Mouse (Mus musculus): ENCODE data around the gene Slc25a10. TPM values are rescaled to one million over a fixed set of nuclear protein-coding genes. Genes with fewer than 3 reads are reported as not detected.

Gene Slc25a10
- total and polyA plus RNA-seq, 3 experiments: 103 to 400 (median 116) TPM

DNA sequence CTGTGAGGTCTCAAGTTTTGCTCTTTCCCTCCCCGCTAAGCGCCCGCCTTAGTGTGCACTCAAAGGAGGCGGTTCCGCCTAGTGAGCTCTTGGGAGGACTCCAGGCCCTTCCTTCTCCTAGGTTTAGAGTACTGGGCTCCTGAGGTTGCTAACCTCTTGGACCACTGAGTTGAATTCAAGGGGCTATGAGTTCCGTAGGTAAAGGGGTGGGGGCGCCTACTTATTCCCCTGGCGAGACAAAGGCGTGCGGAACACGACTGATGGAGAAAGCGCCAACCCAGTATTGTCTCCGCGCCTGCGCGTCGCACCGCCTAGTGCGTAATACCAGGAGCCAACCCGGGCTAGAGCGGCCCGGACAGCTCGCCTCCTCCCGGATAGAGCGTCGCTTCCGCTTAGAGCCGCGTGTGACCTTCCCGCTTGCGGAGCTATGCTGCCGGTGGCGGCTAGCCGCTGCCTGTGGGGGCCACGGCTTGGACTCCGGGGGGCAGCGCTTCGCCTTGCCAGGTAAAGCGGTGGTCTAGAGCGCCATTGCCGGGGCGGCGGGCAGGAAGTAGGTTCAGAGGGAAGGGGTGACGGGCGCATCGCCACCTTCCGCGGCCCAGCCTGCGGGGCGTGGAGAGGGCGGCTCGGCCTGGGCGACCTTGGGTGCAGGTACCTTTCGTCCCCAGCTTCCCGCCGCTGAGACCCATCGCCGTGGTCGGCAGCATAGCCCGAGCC lies 7.2 kb upstream of the Slc25a10 start, which contains the start of gene Mrpl12:
Gene Mrpl12 (plus strand): TSS at position 349 of the 717 bp plus-strand sequence.
- peak; percentile 94 for DNase-seq

DNA sequence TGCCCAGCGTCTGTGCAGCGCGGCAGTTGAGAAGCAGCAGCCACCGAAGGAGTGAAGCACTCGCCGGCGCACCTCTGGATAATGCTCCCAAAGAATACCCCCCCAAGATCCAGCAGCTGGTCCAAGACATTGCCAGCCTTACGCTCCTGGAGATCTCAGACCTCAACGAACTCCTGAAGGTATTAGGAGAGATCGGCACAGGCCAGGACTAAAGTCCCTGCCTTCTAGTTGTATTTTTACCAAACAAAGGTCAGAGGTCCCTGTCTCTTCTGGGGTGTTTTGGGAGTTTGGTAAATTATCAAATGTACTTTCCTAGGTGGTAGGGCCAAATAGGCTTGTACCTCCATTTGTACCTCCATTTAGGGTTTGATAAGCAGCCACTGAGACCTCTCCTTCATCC lies 6.4 kb upstream of the Slc25a10 start:
- no peak for DNase-seq

DNA sequence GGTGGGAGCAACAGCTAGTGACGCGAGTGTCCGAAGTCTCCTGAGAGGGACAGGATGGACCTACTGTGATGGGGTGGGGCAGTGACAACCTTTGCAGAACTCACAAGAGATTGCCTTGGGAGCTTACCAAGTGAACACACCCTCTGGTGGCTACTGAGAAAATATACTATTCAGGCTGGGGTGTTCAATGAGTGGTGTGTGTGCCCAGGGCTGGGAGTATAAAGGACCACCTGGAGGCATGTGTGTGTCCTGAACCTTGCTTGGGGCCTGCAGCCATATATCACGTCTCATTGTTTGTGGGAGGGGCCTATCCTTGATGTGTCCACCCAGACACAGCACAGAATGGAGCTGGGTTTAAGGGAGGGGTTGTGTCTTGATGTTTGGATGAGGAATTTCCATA lies 3.1 kb upstream of the Slc25a10 start:
- DNase-seq: no peak

DNA sequence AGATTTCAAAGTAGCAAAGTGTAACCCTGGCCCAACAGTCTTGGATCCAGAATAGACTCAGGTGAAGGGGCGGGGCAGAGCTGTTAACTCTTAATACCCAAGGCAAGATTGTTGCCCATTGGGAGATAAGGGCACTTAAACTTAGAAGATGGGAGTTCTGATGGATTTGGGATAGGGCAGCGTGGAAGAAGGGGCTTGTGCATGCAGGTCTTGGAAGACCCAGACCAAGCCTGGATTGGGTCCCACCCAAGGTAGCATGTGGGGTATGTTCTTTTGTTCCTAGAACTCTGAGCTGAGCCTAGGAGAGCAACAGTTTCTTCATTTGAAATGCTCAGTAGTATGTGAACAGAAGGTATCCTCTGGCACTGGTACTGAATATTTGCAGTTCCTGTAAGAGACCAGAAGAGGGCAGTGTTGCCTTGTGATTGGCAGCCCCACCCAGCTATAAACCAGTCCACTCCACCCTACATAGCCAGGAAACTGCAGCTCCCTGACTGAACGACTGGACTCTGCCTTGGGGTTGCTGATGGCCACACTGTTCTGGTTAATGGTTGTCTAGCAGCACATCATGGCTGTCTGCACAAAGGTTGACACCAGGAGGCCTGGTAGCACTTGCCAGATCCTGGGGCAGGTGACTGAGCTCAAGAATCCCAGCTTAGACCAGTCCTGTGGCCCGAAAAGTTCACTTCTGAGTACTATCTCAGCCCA lies 2.4 kb upstream of the Slc25a10 start:
- DNase-seq: peak; percentile 78

DNA sequence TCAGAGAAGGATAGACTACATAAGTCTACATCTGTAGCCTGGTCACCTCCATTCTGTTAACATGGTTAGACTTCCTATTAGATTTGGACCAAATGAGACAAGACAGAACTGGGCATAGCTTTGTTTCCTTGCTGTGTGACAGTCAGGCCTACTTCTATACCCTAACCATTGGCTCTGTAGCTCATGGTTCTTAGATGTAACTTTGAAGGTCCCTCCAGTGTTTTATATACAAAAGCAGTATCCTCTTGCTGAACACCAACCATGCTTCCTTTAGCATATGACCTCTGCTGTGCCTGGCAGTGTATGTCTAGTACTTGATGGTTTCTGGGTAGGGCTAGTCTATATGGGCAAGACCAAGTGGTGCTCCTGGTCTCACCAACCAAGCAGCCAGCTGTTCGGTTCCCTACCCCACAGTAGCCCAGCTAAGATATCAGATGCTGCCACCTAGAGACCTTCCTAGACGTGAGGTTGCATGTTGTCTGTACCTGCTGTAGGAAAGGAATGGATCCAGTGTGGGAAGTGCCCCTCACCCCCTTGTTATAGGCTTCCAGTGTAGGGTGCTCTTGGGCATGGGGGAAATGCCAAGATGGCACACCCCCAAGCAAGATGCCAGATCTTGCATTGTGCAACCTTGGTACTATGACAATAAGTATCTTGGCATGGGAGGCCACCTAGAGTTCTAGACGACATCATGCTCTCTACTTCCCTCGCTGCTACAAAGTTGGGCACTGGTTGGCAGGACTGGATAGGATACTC lies 1.2 kb upstream of the Slc25a10 start:
- DNase-seq: peak; percentile 56

DNA sequence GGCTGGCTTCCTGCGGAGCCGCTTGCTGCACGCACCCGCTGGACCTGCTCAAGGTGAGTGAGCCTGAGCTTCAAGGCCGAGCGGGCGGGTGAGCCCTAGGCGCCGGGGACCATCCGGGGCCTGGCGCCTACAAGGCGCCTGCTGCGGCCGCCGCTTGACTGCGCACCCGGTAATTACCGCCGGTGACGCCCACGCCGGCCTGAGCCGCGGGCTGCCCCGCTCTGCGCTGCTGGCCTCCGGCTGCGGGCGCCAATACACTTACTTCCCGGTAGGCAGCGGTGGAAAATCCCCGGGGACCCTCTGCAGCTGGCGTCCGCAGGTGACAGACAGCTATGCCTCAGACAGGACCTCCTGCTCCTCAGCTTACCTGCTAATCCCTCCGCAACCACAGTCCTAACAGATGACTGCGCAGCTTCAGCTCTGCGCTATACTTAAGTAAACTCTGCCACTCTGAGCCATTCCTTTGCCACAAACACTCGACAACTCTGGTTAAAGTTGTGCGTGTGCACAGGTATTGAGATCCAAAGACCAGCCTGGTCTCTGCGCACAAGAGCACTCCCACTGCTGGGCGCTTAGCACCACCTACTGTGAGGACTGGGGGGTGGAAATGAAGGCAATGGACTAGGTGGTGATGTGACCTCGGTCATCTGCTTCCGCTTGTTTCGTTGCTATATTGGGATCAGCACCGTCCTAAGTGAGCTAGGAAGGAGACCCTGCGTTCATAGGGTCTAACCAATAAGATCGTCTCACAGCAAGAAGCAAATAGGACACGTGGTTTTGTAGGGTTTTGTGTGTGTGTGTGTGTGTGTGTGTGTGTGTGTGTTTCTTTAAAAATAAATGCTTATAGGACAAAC lies 611 bp downstream of the Slc25a10 start:
- DNase-seq: peak; percentile 74

DNA sequence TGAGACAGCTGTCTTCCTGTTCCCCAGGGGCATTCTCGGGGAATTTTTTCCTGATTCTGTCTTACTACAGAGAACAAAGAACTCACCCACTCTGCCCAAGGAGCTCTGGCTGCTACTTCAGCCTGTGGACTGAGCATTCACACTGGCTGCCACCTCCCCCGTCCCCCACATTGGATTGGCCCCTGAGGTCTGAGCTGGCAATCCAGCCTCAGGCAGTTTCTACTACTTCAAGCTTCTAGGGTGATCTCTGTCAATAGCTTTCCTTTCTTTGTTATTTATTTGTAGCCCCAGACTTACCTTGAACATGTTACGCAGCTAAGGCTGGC lies 1.2 kb downstream of the Slc25a10 start:
- no peak for DNase-seq

DNA sequence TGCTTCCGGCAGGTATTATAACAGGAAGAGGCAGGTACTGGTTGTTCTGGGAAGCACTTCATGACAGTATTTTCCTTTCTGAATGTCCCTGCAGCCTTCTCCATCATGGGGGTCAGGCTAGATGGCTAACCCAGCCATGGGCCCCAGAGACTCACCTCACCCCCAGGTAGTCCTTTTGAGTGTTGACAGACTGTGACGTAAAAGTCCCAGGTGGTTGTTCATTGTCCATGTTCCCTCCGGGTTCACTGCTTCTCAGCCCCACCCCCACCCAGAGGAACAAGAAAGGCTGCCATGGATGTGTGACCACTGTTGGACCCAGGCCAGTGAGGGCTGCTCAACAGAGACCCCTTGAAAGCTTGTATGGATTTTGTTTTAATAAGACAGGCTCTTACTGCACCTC lies 1.7 kb downstream of the Slc25a10 start:
- DNase-seq: no peak

DNA sequence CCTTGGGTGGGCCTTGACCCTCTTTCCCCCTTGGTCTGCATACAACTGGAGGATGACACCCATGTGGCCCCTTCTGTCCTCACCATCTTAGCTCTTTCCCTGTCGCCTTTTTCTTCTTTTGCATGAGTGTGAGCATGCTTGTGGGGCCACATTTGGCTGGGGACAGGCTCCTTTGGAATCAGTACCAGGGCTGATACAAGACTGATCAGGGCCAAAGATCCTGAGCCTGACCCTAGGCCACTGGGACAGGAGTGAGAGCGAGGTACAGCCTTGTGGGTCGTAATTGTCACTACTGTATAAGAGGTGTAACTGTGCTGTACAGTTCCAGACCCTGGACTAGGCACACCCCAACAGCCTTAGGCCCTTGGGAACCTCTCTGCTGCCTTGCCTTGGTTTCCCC lies 2.3 kb downstream of the Slc25a10 start:
- DNase-seq: no peak

DNA sequence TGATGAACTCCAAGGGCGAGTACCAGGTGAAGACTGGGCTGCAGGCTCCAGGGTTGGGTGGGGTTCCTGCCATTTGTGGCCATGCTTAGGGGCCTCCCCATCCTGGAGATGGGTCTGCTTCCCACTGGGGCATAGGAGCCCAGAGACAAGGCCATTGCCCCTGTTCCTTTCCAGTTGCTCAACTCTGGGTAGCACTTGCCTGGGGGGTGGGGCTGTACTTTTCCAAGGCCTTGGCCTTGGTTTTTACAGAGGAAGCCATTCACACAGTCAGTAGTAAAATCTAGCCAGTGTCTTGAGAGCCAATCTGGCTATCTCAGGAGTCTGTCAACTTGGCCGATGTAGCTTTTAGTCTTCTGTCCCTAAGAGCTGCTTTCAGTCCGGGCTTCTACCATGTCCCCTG lies 5.8 kb downstream of the Slc25a10 start:
- peak; percentile 93 for DNase-seq

DNA sequence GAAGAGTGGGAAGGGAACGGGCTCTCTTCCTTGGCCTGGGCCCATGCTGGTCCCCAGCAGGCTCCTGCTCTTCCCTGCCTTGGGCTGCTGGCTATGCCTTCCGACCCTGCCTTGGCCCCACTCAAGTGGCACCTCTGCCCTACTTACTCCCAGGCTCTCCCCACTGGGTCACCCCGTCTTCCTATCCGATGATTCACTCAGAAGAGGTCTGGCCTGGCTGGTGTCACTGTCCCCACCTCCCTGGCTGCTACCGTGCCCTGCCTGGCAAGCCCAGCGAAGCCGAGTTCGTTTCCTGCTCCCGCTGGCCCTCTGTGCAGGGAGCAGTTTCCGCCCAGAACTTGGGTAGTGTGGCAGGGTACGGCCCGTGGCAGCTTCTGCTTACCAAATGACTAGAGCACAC lies 6.6 kb downstream of the Slc25a10 start:
- peak; percentile 80 for DNase-seq

DNA sequence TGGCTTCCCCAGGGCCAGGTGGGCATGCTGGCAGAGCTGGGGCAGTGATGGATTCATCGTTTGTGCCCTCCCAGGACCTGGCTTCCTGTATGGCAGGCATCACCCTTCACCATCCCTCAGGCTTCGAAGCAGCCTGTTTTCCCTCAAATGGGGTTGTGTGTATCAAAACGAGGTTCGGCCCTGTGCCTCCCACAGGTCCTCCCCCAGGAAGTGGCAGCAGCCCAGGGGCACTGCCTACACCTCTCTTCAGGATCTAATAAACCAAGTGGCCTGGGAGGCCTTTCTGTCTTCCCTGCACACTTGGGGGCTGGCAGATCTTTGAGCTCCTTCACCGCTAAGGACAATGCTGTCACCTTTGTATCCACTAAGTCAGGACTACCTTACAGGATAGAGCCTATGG lies 7.3 kb downstream of the Slc25a10 start:
- DNase-seq: no peak

DNA sequence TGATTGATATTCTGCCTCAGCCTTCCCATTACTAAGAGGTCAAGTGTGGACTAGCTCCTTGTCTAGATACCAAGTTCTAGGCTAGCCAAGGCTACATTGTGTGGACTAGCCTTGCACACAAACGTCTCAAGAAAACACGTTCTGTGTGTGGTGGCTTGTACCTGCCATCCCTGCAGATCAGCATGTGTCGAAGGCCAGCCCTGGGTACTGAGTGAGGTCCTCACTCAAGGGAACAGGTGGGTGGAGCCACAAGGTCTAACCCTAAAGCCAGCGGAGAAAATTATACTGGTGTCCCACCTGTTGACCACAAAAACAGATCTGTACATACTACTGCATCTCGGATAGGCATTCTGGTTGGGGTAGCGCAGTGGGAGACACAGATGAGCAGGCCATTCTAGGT lies 8.3 kb downstream of the Slc25a10 start:
- DNase-seq: no peak

DNA sequence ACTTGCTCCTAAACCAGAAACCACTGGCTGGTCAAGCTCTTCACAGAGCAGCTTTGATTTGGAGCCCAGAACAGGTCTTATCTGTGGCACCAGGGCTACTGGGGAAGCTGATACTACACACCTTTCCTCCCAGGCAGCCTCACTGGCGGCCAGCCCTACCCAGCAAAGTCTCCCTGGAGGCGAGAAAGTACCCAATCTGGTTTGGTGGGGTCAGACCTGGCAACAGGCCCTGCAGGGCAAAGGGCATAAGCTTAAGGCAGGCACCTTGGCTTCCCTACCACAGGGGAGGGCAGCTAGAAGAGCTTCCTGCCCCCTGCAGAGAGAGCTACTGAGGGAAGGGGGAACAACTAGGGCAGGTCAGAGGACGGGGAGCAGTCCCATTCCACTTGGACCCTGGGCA lies 8.7 kb downstream of the Slc25a10 start:
- peak; percentile 51 for DNase-seq

DNA sequence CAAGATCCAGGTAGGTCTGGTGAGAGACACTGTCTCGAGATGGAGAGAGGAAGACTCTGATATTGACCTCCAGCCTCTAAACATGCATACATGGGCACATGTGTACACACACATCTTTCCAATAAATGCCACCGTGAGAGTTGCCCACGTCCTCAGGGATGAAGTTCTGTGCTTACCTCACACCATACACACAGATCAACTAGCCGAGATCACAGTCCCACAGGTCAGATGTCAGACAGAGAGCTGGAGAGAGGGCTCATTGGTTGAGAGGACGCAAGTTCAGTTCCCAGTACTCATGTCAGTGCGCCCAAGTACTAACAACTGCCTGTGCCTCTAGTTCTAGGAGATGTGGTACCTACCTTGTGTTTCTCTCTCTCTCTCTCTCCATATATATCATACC lies 9.4 kb downstream of the Slc25a10 start:
- DNase-seq: no peak

DNA sequence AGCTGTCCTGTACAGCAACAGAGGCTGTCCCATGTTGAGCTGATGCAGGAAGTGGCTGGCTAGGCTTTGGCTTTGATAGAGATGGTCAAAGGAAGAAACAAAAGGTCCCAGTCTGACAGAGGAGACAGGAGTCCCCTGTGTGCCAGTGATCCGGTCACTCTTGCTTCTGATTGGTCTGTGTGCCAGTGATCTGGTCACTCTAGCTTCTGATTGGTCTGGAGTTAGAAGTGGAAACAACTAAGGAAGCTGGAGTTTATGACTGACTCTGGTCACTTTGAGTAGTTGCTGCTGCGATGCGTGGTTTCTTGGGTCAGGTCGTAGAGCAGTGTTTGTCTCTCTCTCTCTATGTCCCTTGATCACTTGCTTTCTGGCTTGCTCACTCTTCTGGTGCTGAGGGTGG lies 10.1 kb downstream of the Slc25a10 start:
- DNase-seq: peak; percentile 3

DNA sequence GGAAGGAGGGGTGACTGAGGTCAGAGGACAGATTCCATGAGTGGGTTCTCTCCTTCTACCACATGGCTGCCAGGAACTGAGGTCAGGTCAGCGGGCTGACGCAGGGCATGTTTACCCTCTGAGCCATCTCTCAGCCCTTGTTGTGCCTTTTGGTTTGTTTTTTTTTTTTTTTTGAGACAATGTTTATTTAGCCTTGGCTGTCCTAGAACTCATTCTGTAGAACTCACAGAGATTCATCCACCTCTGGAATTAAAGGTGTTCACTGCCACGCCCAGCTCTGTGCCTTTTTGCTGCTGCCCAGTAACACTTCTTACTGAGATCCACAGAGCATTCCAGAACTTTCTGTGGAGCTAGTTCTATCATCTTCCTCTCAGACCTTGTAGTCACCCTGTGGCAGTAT lies 14.0 kb downstream of the Slc25a10 start:
- no peak for DNase-seq

DNA sequence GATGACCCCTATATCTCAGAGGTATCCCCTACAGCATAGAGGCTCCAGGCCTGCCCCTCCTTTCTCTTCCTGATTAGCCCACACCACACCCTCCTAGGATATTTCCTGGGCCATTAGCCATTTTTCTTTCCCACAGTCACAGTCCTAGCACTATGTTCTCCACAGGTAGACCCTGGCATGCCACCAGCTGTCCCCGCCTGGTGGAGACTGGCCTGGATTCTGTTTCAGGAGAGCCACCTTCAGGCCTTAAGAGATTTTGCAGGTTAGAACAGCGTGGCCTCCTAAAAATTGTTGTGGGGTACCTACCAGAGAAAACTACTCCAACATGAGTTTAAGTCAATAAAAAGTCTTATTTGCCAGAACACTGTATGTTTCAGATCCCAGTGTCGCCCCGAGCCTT lies 15.3 kb downstream of the Slc25a10 start:
- DNase-seq: peak; percentile 14

DNA sequence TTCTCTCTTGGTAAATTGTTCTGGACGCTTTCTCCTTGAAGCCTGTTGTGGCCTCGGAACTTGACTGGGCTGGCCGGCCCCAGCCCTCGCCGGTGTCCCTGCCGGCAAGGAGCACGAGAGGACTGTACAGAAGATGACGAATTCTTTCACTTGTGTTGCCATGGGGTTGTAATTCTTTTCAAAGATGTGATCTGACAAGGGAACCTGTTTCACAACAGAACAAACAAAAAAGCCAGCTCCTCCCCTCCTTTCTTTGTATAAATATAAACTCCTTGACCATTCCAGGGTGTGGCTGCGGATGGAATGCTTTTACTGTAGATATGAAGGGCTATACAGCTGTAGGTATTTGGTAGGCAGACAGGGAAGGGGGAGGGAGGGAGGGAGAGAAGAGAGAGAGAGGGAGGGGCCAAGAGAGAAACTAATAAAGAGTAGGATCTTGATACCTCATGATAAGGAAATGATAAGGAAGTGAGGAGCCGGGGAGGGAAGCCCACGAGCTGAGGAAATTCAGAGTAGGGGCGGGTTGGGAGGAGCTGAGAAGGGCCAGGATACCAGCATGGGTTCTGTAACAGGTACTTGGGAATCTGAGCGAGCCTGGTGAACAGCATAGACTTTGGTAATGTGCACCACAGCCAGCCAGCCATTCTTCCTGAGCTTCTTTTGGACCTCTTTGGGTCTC lies 16.1 kb downstream of the Slc25a10 start:
- peak; percentile 12 for DNase-seq

DNA sequence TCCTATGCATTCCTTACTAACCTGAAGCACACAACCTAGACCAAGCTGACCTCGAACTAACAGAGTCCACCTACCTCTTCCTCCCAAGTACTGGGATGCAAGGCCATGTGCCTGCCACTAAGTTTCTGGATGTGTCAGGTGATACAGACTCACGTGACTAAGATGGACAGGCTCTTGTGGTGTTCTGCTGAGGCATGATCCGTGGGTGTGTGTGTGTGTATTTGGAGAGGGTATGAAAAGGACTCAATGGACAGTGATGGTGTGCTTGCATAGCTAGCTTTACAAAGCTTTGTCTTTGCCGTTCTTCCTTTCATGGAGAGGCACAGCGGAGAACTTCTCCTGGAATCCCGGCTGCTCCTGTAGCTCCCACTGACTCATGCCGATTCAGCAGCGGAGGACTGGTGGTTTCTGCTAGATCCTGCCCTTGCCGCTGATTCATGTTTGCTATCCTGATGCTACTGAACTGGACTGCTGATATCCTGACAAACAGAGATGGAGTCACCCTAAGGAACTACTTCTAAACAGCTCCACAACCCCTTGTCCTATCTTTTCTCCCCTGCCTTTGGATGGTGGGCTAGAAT lies 16.7 kb downstream of the Slc25a10 start:
- peak; percentile 59 for DNase-seq

DNA sequence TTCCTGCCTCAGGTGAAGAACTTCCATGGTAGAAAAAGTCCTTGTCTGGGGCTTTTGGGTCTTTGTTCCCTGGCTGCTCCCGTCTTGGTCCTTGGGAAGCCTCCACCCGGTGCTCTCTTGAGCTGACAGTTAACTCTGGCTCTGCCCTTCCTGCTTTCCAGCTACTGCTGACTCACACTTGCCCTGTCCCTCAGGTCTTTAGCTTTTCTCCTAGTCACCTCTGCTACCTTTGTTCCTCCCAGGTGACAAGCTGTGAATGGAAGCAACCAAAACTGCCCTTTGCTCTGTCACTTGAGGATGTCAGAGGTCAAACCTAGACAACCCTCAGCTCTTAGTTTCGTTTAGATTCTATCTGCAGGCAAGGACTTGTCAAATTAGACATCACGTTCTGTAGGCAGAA lies 18.3 kb downstream of the Slc25a10 start:
- no peak for DNase-seq

All from adrenal gland, adult 2 months (tissue).